8 mouse cellular contexts compared by ENCODE assay signal in genomic region chr7:25719761-25720610, GRCm38 (mm10). TPM values are rescaled to one million over a fixed set of nuclear protein-coding genes. Genes with fewer than 3 reads are reported as not detected.
DNase-seq lines count a peak whose midpoint lies in the region; ATAC-seq and TF ChIP-seq lines count a peak whose summit lies in the region.

No protein-coding gene starts in this region.

- H3K9ac ChIP-seq in intestine, embryonic 15.5 days: no peak overlapping the region

- no peaks in the 10 kb centered on the region for H3K9me3 ChIP-seq in intestine, embryonic 15.5 days

- WGBS in intestine, embryonic 15.5 days: 61% methylated on average over 10 of the region's 10 CpGs

- intact Hi-C loops in gastrocnemius, adult 2 months (cut with DNase I): loop anchor here (5.0 kb wide), 1 partner anchor 32 kb away; the partner anchor contains the start of gene Hnrnpul1
- intact Hi-C loops in left cerebral cortex, postnatal 36 days (cut with DNase I): loop anchor here (5.0 kb wide), 1 partner anchor 38 kb away; the partner anchor contains the start of gene B9d2

- H3K27ac ChIP-seq in gastrocnemius, adult 2 months: peak overlapping the region; percentile 94
- peak overlapping the region; percentile 60; the same call in 1 of the 2 replicates for H3K27ac ChIP-seq in intestine, embryonic 15.5 days

- TF ChIP-seq CTCF in gastrocnemius, adult 2 months (IDR thresholded peaks at IDR 0.05): peak; percentile 93

- peaks cover 44% of the 10 kb centered on the region for H3K36me3 ChIP-seq in intestine, embryonic 15.5 days

- H3K27me3 ChIP-seq in intestine, embryonic 15.5 days (replicated peaks): no peaks in the 10 kb centered on the region

- ATAC-seq in CD4-positive, CD25-positive, alpha-beta regulatory T cell, adult 4 months: no peak
- ATAC-seq in intestine, embryonic 15.5 days: peak; percentile 34

- peaks cover 13% of the 10 kb centered on the region; the same call in 1 of the 2 replicates for H3K4me1 ChIP-seq in intestine, embryonic 15.5 days (replicated peaks)

- 0 out of 2 replicates have a peak overlapping the region, but pooled peaks have one; percentile 62 for H3K4me2 ChIP-seq in intestine, embryonic 15.5 days (replicated peaks)

- peak overlapping the region; percentile 88 for H3K4me3 ChIP-seq in gastrocnemius, adult 2 months
- H3K4me3 ChIP-seq in intestine, embryonic 15.5 days (replicated peaks): no peak overlapping the region

- peak; percentile 79 for DNase-seq in CD4-positive, CD25-positive, alpha-beta regulatory T cell, adult 2 months (ENCODE audit: low read depth, low spot score)
- peak; percentile 74 for DNase-seq in cerebellum, adult 9-11 months
- peak; percentile 82 for DNase-seq in gastrocnemius, adult 2 months
- DNase-seq in left cerebral cortex, postnatal 36 days (ENCODE audit: low spot score in 2 of 2): peak; percentile 69 to 75
- peak; percentile 84 for DNase-seq in mesoderm, embryonic 11.5 days (ENCODE audit: low read depth, low spot score)
- peak; percentile 87 for DNase-seq in right cerebral cortex, postnatal 4 days

RNA-seq across cellular contexts. Expression of gene Ccdc97, which starts 1.1 kb away (rescaled TPM):
- 10 to 100 TPM; 36.5 to 68.4 TPM for polyA plus RNA-seq in CD4-positive, CD25-positive, alpha-beta regulatory T cell, adult 4 months (2017; shearing (Covaris generic))
- total RNA-seq in gastrocnemius, adult 2 months (2021): 10 to 100 TPM; 39.4 to 44.3 TPM
- polyA plus RNA-seq in intestine, embryonic 15.5 days (2015; fragmentation: Nextera tagmentation; extraction: Ambion mirVana): 18.5 and 19.3 TPM in 2 replicates
- 10 to 100 TPM; 61.2 TPM for total RNA-seq in left cerebral cortex, postnatal 36 days (2021)

RNA-seq across cellular contexts. Expression of gene Tgfb1, which starts 33.2 kb away (rescaled TPM):
- polyA plus RNA-seq in CD4-positive, CD25-positive, alpha-beta regulatory T cell, adult 4 months (2017; shearing (Covaris generic)): 1 to 10 TPM; 6.9 to 9.7 TPM
- 1 to 10 TPM; 4.6 to 6.6 TPM for total RNA-seq in gastrocnemius, adult 2 months (2021)
- 2.3 and 2.5 TPM in 2 replicates for polyA plus RNA-seq in intestine, embryonic 15.5 days (2015; fragmentation: Nextera tagmentation; extraction: Ambion mirVana)
- 1 to 10 TPM; 7.9 to 8.8 TPM for total RNA-seq in left cerebral cortex, postnatal 36 days (2021)

RNA-seq across cellular contexts. Expression of gene Hnrnpul1, which starts 34.6 kb away (rescaled TPM):
- polyA plus RNA-seq in CD4-positive, CD25-positive, alpha-beta regulatory T cell, adult 4 months (2017; shearing (Covaris generic)): 10 to 100 TPM; 40.5 to 57.0 TPM
- 10 to 100 TPM; 66.3 to 72.8 TPM for total RNA-seq in gastrocnemius, adult 2 months (2021)
- polyA plus RNA-seq in intestine, embryonic 15.5 days (2015; fragmentation: Nextera tagmentation; extraction: Ambion mirVana): 43.9 and 51.5 TPM in 2 replicates
- 100 to 1,000 TPM; 103 to 107 TPM for total RNA-seq in left cerebral cortex, postnatal 36 days (2021)

RNA-seq across cellular contexts. Expression of gene B9d2, which starts 39.4 kb away (rescaled TPM):
- polyA plus RNA-seq in CD4-positive, CD25-positive, alpha-beta regulatory T cell, adult 4 months (2017; shearing (Covaris generic)): 10 to 100 TPM; 46.8 to 72.8 TPM
- total RNA-seq in gastrocnemius, adult 2 months (2021): 1 to 10 TPM; 8.7 to 9.7 TPM
- 22.4 and 23.7 TPM in 2 replicates for polyA plus RNA-seq in intestine, embryonic 15.5 days (2015; fragmentation: Nextera tagmentation; extraction: Ambion mirVana)
- 10 to 100 TPM; 23.7 to 28.9 TPM for total RNA-seq in left cerebral cortex, postnatal 36 days (2021)

RNA-seq across cellular contexts. Expression of gene Tmem91, which starts 45.0 kb away (rescaled TPM):
- polyA plus RNA-seq in CD4-positive, CD25-positive, alpha-beta regulatory T cell, adult 4 months (2017; shearing (Covaris generic)): 10 to 100 TPM; 15.2 to 31.5 TPM
- total RNA-seq in gastrocnemius, adult 2 months (2021): not detected
- 1.9 and 2.4 TPM in 2 replicates for polyA plus RNA-seq in intestine, embryonic 15.5 days (2015; fragmentation: Nextera tagmentation; extraction: Ambion mirVana)
- total RNA-seq in left cerebral cortex, postnatal 36 days (2021): 10 to 100 TPM; 25.4 to 31.4 TPM
